Mouse (Mus musculus): Measurements from ENCODE around the gene Rrp12.
"Not testable (repeated sequence)": the region's sequence is repeated elsewhere in the genome, so short reads cannot be mapped to it uniquely, and the experiment has no call there.

Rrp12 gene

GRCm38 (mm10) chr19:41906311-41907078 is 10.5 kb upstream of the Rrp12 start:
- DNase-seq (ENCODE audit: extremely low spot score) = no peak

- DNase-seq (ENCODE audit: extremely low spot score) = no peak
Observed at GRCm38 (mm10) chr19:41905246-41905645, 9.3 kb upstream of the Rrp12 start.

GRCm38 (mm10) chr19:41902848-41903593 is 7.0 kb upstream of the Rrp12 start:
- DNase-seq (ENCODE audit: extremely low spot score) = no peak

GRCm38 (mm10) chr19:41901696-41902095 is 5.7 kb upstream of the Rrp12 start:
- DNase-seq (ENCODE audit: extremely low spot score) = no peak

- DNase-seq (ENCODE audit: extremely low spot score) = no peak
Observed at GRCm38 (mm10) chr19:41900495-41901090, 4.6 kb upstream of the Rrp12 start.

- peak; percentile 42 for DNase-seq (ENCODE audit: extremely low spot score)
Observed at GRCm38 (mm10) chr19:41898860-41899259, 2.9 kb upstream of the Rrp12 start.

- DNase-seq (ENCODE audit: extremely low spot score) = no peak
Observed at GRCm38 (mm10) chr19:41896319-41896711, 342 bp upstream of the Rrp12 start.

- no peak for DNase-seq (ENCODE audit: extremely low spot score)
Observed at GRCm38 (mm10) chr19:41894959-41895358, 1.0 kb downstream of the Rrp12 start.

- no peak for DNase-seq (ENCODE audit: extremely low spot score)
Observed at GRCm38 (mm10) chr19:41888191-41888590, 7.8 kb downstream of the Rrp12 start.

- DNase-seq (ENCODE audit: extremely low spot score) = no peak
Observed at GRCm38 (mm10) chr19:41883882-41884281, 12.1 kb downstream of the Rrp12 start.

- no peak for DNase-seq (ENCODE audit: extremely low spot score)
Observed at GRCm38 (mm10) chr19:41881842-41882241, 14.1 kb downstream of the Rrp12 start.

- no peak for DNase-seq (ENCODE audit: extremely low spot score)
Observed at GRCm38 (mm10) chr19:41874356-41874755, 21.6 kb downstream of the Rrp12 start.

GRCm38 (mm10) chr19:41872285-41872684 is 23.7 kb downstream of the Rrp12 start:
- DNase-seq (ENCODE audit: extremely low spot score) = no peak

GRCm38 (mm10) chr19:41869946-41870345 is 26.0 kb downstream of the Rrp12 start:
- DNase-seq (ENCODE audit: extremely low spot score) = not testable (repeated sequence)

GRCm38 (mm10) chr19:41869296-41869695 is 26.7 kb downstream of the Rrp12 start:
- DNase-seq (ENCODE audit: extremely low spot score) = no peak

GRCm38 (mm10) chr19:41866707-41867106 is 29.3 kb downstream of the Rrp12 start:
- no peak for DNase-seq (ENCODE audit: extremely low spot score)

- DNase-seq (ENCODE audit: extremely low spot score) = no peak
Observed at GRCm38 (mm10) chr19:41857816-41858310, 38.1 kb downstream of the Rrp12 start.

- DNase-seq (ENCODE audit: extremely low spot score) = no peak
Observed at GRCm38 (mm10) chr19:41857086-41857762, 38.7 kb downstream of the Rrp12 start.

GRCm38 (mm10) chr19:41852423-41852822 is 43.5 kb downstream of the Rrp12 start:
- no peak for DNase-seq (ENCODE audit: extremely low spot score)

GRCm38 (mm10) chr19:41850719-41851543 is 45.0 kb downstream of the Rrp12 start:
- DNase-seq (ENCODE audit: extremely low spot score) = peak; percentile 31

Data from embryo, embryonic 9.5 days (tissue).